Mouse (Mus musculus) cerebellum, postnatal 4 days (tissue): ENCODE measurements around the gene Ntn1.

Source experiments
- DNase-seq, 2 experiments: peaks; one replicate each; pipeline ENCODE4 v3.0.0; 2022; ENCODE audit warnings: low spot score in 2 of 2, mixed read lengths in 1 of 2

Ntn1 gene

DNA sequence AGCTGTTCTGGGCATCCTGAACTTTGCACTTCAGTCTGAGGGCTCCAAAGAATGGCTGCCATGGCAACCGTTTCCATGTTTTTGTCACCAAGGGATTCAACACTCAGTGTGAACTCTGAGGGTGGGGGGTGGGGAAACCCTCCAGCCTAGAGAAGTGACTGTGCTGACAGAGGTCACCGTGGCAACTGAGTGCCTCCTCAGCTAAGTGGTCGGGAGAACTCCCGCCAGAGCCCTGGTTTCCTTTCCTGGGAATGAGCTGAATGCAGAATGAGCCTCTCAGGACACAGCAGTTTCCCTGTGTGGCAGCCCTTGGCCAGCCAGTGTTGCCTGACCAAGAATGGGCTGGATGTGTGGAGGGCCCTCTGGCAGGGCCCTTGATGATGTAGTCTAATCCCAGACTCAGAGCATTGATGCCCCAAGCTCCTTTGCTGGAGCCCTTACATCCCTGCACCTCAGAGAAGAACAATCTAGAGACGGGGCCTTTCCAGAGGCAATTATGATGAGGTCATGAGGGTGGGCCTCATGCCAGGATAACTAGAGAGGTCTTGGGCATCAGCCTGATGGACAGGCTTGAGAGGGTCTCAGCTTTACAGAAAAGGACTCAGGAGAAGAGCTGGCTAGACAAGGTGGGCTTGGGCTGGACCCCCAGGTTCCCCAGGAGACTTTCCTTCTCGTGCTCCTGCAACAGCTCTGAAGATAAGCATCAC, 185.3 kb downstream of the Ntn1 start:
- peak in 1 of 2 experiments; percentile 52 for DNase-seq

GRCm38 (mm10) chr11:68214496-68215205, 186.0 kb downstream of the Ntn1 start:
- no peak for DNase-seq

GRCm38 (mm10) chr11:68213896-68214295, 186.7 kb downstream of the Ntn1 start:
- no peak for DNase-seq

DNA sequence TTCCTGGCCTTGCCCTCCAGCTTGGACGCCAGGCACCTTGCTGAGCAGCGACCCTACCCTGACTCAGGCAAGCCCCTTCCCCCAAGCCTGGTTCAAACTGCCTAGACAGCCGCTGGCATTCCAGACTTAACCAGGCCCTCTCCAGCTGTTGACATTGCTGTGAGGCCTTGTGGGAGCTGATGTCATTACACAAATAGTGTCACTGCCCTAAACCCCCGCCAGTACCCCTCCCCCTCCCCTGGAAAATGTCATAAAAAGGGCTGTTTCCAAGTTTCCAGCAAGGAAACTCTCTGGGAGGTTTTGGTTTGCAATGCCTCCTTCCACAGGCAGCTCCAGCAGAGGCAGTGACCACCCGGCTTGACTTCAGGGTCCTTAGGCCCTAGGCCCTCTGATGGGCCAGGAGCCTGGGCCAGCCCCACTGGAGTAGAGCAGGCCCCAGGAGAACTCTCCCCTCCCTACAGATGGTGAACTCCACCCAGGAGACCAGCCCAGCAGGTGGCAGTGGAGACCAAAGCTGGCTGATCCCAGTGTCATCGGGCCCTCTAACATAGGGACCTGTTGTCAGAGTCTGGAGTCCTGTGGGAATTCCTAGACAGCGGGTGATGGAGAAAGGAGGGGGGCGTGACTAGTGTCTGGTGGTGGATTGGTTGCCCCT, 188.6 kb downstream of the Ntn1 start:
- DNase-seq: no peak

DNA sequence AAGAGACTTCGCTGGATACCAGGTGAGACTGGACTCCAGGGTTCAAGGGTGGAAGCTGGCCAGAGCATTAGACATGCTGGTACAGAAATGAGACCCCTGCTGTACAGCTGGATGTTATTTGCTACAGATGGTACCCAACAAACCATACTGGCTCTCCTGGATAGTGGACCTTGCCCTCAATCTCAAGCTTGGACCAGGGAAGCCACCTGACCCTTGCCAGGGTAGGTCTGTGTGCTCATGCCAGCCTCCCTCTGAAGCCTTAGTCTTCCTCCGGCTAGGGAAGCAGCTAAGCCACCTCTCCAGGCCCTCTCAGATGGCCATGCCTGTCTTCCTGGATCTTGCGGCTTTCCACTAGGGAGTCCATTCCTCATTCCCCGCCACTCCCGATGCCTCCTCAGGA, 189.9 kb downstream of the Ntn1 start:
- DNase-seq: no peak

- DNase-seq: no peak
Observed at GRCm38 (mm10) chr11:68209506-68209905, 191.1 kb downstream of the Ntn1 start.

GRCm38 (mm10) chr11:68208582-68208981, 192.0 kb downstream of the Ntn1 start:
- DNase-seq: no peak

GRCm38 (mm10) chr11:68208023-68208422, 192.6 kb downstream of the Ntn1 start:
- DNase-seq: no peak

DNA sequence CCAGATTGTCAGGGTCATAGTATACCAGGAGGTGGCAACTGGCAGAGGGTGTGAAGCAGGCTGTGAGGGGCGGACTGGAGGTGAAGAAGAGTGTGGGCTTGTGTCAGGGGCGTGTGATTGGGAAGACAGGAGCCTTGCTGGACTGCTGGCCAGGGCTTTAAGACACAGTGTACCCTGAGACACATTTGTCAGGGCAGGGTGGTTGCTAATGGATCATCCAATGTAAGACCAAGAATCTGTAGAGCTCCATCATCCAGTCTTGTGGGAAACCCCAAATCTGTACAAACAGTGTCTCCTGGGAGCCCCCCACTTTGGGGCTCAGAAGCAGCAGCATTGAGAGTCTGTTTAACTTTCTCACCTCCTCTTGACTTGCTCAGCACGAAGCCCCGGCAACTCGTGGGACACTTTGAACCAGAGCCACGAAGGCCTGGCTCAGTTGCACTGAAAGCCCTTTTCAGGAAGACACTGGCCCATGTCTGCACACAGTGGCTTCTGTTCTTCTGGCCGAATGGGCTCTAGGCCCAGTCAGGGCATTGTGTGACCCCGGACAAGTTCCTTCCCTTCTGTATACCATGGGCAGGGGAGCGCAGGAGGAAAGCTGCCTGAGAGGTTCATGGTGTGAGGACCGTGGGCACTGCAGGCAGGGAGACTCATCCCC, 194.9 kb downstream of the Ntn1 start:
- DNase-seq: no peak

DNA sequence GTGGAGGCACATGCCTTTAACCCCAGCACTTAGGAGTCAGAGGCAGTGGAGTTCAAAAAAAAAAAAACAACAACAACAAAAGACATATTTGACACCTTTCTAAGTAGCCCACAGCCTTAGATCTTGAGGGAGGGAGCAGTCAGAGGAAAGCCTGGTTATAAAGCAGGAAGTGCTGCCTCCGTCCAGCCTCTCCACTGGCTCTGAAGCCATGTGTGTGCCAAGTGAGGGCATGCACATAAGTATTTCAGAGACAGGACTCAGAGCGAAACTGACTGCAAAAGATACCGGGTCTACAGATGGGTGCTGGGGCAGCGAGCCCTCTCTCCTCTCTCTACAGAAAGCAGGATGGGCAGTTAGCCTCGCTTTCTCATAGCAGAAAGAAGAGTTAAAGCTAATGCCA, 196.2 kb downstream of the Ntn1 start:
- no peak for DNase-seq

- DNase-seq: no peak
Observed at GRCm38 (mm10) chr11:68203658-68204315, 196.8 kb downstream of the Ntn1 start.

GRCm38 (mm10) chr11:68202561-68202960, 198.1 kb downstream of the Ntn1 start:
- no peak for DNase-seq

- DNase-seq: no peak
Observed at GRCm38 (mm10) chr11:68201811-68202459, 198.7 kb downstream of the Ntn1 start.

DNA sequence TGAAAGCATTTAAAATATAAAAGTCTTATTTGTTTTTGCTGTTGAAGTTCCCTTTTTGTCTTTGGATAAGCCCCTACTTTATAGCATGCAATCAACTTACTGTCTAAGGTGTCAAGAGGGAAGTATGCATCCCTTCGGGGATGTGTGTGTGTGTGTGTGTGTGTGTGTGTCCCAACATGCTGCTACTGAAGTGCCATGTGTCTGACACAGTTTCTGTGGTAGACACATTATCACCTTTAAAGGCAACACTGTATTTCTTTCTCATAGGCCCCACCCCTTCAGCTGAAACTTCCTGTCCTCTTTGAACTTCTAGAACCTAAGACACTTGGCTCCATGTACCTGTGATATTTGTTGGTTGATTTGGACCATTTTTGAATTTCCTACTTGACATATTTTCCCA, 199.6 kb downstream of the Ntn1 start:
- DNase-seq: no peak

DNA sequence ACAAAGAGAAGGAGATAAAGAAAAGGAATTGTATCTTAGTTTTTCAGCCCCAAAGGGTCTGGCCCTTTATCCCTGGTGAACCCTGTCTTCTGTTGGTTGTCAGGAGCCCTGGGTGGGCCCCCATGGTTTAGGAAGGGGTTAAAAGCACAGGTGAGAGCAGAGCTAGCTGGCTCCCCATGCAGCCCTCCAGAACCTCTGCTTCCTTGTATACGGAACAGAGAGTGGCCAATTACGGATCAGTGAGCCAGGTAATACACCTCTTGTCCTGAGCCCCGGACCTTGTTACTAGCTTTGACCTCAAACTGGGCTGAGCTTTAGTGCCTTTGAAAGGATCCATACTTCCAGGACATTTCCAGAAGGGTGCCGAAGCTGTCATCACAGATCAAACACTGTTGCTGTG, 200.1 kb downstream of the Ntn1 start:
- DNase-seq: no peak

- no peak for DNase-seq
Observed at GRCm38 (mm10) chr11:68199801-68200423, 200.7 kb downstream of the Ntn1 start.

DNA sequence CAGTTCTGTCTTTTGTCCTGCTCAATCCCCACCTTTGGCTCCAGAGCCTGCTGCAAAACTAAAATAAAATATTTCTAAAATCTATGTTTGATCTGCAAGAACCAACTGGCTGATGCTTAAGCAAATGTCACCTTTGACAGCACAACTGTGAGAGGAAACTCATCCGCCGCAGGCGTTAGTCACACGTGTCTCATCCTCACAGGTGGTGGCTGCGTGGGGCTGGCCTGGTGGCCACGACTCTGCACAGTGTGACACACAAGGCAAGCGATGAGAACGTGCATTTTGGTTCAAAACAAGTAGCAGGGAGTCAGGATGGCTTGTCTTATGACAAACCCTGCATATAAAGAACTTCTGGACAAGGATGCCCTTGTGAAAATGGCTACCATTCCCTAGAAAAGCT, 201.5 kb downstream of the Ntn1 start:
- no peak for DNase-seq

GRCm38 (mm10) chr11:68198696-68199095, 201.9 kb downstream of the Ntn1 start:
- no peak for DNase-seq

DNA sequence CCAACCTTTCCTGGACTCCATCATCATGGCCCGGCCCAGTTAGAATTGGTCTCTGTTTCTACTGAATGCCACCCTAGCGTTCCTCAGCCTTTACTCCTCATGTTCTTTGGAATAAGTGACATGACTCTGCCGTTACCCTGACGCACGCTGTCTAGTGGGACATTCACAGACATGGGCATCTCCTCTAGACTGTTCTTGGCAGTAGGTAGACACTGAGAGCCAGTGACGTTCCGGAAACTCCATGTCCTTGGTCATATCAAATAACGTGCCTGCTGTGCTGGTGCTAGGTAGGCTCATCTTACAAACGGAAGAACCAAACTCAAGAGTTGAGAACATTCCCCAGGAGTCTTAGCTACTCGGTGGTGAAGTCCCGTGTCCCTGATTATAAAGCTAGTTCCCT, 203.2 kb downstream of the Ntn1 start:
- DNase-seq: no peak

GRCm38 (mm10) chr11:68196566-68196965, 204.1 kb downstream of the Ntn1 start:
- no peak for DNase-seq

DNA sequence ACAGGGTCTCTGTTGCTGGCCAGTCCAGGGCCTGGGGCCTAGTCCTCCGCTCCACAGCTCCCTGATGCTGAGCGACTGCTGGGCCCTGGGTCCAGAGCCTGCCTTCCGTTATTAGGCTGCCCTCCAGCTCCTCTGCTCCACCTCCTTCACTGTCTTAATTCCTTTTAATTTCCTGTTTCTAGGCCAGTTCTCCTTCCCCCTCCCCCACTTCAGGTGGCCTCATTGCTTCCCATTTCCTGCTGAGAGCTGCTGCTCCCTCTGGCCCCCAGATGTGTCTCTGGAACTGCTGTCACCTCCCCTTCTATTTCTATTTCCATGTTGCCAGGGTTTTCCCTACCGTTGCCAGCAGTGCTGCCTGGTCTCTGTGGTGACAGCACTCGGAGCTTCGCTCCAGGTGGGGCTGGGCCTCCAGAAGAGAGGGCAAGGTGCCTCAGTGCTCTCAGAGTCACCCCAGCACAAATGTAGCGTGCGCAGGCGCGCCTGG, 204.9 kb downstream of the Ntn1 start:
- no peak for DNase-seq
